Mouse (Mus musculus) heart, postnatal 10 days (tissue): ENCODE results near the gene Foxo3. TPM values are rescaled to one million over a fixed set of nuclear protein-coding genes. Genes with fewer than 3 reads are reported as not detected.
A peak's percentile ranks its signal among the peaks of the same experiment; 100 is the strongest.

Source experiments
- DNase-seq, 2 experiments: peaks; one replicate each; pipeline ENCODE4 v3.0.0; 2021
- intact Hi-C: fragments of 180-260 bp; cut with DNase I; formaldehyde crosslinking; loops from one replicate; pipeline ENCODE4 v1.15.1; 2025
- total RNA-seq, 2 experiments: library from RNA; stranded (reverse); gene quantifications; 2 replicates each; pipeline ENCODE4 v1.2.3; 2021

The Foxo3 gene
- total RNA-seq, 2 experiments from 2014 or later = 44.1 to 68.3 TPM

DNA sequence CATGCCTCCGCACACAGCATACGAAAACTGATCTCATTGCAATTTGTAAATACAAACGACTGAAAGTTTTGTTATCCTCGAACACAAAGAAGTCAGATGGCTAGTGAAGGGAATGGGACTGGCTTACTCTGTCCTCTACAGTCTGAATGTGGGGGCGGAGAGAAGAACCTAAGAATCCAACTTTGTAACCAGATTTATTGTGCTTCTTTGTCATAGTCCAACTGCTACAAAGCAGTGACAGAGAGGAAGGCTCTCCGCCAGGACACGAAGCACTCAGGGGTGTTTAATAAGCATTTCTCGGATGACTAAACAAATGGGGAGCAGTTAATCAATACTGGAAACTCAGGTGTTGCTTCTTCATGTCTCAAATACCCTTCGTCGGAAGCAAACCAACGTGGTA is 43.6 kb downstream of the Foxo3 start:
- no peak for DNase-seq
- intact Hi-C loops = no loop called here

DNA sequence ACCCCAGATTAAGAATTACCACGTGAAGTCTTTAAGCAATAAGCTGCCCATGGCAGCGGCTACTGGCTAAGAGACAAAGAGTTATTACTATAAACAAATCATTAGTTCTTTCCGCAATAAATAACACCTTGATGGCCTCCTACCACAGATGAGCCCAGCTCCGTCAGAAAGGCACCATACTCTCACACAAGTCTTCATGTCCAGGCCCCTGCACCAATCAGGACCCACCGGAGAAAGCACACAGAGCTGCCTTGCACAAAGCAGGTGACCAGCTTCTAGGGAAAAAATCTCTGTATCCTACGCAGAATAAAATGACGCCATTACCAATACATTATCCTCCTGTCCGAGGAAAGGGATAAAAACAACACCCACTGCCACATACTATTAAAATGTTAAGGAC is 44.7 kb downstream of the Foxo3 start:
- intact Hi-C loops = no loop called here
- DNase-seq = no peak

DNA sequence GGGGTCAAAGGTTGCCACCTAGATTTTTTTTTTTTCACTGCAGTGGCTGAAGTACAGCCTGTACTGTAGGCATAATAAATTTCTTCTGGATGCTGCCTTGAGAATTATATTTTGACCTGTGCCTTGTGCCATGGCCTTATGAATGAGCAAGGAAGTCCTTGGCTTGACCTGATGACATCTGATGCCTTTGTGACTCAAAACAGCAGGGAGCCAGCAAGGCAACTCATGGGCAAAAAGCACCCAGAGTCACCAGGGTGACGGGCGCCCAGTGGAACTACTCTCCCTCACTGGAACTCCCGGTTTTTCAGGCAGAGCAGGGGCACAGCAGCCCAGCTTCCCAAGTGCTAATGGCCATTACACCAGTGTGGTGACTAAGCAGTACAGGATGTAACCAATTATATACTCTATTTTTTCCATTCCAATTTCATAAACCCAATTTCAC is 45.4 kb downstream of the Foxo3 start:
- no peak for DNase-seq
- intact Hi-C loops = no loop called here

DNA sequence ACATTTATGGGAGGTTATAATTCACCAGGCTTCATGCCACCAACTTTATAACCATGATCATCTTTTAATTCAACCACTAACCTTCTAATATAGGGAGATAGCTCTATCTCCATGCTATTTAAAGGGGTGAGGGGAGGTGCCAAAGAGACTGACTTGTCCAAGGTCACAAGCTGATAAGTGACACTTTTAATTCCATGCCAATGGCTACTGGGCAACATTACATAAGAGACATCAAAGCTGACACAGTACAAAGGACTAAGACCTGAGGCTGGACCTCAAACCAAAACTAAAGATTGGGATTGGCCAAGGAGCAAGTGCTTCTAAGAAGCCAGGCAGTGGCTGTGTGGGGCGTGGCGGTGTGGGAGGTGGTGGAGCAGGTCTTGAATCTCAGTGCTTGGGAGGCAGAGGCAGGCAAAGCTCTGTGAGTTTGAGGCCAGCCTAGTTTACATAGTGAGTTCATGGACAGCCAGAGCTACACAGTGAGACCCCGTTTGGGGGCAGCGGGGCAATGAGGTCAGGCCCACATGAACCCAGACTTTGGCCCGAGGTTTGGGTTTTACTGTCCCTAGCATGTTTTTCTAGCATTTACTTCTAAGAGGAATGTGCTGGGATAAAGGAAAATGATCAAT is 46.0 kb downstream of the Foxo3 start:
- DNase-seq = no peak
- intact Hi-C loops = no loop called here

DNA sequence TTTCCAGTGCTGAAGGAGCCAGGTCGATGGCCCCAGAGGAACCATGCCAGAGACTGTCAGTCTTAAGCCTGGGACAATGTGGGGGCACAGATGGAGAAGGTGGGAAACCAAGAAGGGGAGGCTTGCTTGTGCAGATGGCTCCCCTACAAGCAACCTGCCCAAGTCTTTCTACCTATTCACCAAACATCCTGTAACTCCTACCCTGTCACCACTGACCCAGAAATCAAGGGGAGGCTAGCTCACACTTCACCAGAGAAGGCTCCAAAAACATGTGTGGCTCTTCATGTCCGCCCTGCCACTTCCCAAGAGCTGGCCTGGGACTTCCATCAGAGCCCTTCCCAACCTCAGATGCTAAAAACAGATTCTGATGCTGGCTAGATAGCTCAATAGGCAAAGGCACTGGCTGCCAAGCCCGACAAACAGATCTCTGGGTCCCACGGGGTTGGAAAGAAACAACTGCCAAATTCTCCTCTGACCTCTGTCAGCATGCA is 48.8 kb downstream of the Foxo3 start:
- intact Hi-C loops = no loop called here
- peak in 1 of 2 experiments; percentile 46 for DNase-seq

DNA sequence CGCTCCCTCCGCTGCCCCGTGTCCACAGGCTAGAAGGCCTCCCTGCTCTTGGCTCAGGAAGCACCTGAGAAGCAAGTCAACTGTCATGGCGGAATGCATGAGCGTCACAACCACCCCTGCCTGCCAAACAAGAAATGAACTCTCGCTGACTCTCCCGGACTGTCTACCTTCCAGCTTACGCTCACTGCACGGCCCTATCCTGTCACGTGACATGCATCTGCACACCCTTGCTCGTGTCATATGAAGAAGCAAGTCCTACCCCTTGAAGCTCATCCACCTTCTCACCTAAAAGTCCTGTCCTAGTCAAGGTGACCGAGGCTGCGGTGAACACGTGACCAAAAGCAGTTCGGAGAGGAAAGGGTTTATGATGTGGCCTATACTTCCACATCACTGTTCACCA is 50.4 kb downstream of the Foxo3 start:
- intact Hi-C loops = no loop called here
- DNase-seq = no peak

DNA sequence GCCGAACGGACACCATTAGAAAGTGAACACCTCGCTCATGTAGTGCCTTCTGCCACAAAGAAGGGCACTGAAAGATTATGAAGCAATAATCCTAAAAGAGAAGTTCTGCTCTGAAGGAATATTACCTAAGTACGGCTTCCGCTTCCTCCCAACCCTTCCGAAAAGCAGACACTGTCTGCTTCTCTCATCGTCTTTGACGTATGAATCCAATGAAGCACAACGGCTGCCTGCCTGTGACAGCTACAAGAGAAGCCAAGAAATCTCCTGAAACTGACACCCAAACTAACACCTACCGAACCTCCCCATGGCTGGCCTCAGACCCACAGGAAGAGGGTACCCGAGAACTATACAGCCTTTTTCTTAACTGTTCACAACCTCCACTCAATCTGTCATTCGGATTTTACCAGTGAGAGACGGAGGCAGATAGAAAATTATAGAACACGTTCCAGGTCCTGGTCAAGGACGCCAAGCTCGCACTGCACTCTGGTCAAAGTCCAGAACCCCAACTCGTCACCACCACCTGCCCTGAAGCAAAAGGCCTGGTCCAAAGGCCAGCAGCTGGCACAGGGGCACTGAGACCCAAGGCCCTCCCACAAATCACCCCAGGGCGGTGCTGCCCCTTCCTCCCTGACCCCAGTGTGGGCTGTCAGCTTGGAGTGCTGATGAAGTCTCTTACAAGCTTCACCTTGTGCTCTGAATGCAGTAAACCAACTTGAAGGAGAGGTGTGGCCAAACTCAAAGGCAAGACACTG is 51.2 kb downstream of the Foxo3 start:
- intact Hi-C loops = no loop called here
- no peak for DNase-seq

DNA sequence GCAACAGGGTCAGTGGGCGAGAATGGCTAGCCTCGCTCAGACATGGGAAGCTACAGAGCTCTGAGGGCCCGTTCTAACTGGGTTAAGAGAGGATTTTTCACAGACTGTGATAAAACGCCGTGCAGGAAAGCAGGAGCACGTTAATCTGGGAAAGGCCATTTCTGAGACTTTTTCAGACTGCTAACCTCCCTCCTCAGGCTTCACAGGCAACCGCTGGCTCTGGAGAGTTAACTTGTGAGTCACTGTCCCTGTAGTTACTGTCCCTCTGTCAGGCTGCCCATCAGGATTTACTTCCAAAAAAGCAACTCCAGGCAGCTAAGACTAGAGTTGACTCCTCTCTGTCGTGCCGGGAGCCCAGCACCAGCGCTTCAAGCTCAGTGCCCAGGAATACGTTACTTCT is 54.6 kb downstream of the Foxo3 start:
- no peak for DNase-seq
- intact Hi-C loops = no loop called here

DNA sequence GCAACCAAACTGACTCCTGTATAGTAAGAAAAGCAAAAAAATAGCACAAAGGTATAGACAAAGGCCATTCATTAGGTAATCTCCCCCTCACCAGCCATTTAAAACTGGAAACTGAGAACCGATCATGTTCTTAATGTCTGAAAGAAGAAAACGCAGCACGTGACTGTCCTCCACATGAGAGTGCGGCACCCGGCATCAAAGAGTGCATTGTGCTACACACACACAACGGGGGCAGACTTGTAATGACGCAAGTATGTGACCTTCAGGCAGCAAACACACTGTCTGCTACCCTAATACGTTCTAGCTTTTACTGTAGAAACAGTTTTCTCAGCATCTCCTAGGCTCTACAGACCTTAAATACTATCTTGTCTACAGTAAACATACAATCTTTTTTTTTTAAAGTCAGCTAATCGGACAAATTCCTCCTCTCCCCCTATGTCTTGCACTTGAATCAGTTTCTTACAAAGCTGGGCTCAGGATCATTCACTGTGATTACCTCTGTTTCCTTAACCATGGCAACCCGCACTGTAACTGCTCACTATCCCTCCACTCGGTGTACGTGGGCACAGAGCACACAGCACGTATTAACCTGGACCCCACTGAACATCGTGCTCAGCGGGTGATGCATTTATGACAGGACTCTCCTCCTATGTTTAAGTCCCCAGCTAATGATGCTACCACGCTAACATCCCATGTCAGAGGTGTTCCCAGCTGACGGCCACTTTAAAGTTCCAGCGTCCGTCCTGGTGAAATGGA is 55.2 kb downstream of the Foxo3 start:
- DNase-seq = no peak
- intact Hi-C loops = no loop called here

DNA sequence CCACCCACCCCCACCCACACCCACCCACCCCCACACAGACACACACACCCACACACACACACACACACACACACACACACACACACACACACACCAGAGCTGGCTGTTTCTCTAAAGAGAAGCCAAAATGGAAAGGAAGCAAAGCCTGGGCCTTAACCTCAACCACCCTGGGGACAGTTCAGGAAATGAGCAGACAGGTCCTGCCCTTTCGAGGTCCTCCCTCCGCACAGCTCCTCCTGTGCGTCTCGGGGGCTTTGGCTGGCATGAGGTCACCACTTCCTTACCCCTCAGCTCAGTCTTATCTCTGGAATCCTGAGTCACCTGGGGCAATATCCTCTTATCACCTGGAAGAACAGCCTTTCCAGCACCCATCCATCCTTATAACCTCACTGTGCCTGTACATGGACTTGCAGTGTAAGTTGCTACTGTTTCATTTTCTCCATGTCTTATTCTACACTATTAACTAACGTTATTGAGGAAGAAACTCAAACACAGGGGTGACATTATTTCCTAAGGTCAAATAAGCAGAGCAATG is 56.1 kb downstream of the Foxo3 start:
- no peak for DNase-seq
- intact Hi-C loops = no loop called here

DNA sequence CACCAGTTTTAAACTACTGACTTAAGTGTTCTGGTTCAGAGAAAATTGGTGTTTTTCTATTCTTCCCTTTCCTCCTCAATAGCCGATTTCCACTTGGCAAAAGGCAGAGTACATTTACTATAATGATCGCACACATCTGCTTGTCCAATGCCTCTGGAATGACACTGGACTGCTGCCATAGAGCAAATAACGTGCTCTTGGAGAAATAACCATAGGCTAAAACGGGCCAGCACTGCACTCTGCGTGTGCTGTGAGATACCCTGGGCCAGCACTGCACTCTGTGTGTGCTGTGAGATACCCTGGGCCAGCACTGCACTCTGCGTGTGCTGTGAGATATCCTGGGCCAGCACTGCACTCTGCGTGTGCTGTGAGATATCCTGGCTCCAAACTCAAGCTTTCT is 65.1 kb downstream of the Foxo3 start:
- intact Hi-C loops = no loop called here
- DNase-seq = peak; percentile 51 to 63

DNA sequence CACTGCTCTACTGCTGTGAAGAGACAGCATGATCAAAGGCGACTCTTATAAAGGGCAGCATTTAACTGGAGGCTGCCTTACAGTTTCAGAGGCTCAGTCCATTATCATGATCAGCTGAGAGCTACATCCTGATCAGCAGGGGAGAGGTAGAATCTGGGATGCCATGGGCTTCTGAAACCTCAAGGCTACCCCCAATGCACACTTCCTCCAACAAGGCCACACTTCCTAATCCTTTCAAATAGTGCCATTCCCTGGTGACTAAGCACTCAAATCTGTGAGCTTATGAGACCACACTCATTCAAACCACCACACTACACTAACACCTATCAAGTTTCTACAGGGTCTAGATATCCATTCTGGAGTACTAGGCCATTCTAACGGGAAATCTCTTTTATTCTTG is 65.9 kb downstream of the Foxo3 start:
- DNase-seq = no peak
- intact Hi-C loops = no loop called here

DNA sequence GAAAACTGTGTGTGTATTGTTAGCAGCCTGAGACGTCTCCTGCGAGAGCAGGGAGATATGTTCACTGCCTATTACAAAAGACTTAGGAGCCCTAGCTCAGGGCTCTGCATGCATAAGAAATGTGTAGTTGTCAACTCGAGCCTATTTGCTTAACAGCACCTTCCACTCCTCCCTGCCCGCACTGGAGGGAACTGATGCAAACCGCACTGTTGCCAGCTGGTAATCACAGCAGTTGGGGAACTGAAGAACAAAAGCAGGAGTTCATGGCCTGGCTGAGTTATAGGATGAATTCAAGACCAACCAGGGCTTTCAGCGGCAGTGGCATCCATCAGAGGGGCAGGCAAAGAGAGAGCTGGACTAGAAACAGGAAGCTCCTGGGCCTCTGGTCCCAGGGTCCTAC is 66.7 kb downstream of the Foxo3 start:
- no peak for DNase-seq
- intact Hi-C loops = loop anchor here (5.0 kb wide), 1 partner anchor 57 kb away; no protein-coding TSS in a partner anchor

DNA sequence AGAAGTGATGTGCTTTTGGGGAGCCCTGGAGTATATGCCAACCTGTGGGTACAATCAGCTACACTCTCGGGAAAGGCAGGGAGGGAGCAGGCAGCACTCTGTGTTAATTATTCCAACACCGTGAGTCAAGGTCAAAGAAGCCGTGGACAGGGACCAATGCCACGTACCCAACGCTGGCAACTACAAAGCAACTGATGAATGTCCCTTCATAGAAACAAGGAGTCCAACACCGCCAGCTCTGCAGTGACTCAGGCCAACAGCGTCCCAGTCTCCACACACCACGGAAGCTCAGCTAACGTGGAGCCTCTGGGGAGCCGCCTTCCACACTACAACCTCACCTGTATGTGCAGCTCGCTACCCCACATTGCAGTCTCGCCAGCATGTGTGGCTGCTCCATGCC is 68.9 kb downstream of the Foxo3 start:
- DNase-seq = peak in 1 of 2 experiments; percentile 57
- intact Hi-C loops = loop anchor here (5.0 kb wide), 1 partner anchor 60 kb away; no protein-coding TSS in a partner anchor

DNA sequence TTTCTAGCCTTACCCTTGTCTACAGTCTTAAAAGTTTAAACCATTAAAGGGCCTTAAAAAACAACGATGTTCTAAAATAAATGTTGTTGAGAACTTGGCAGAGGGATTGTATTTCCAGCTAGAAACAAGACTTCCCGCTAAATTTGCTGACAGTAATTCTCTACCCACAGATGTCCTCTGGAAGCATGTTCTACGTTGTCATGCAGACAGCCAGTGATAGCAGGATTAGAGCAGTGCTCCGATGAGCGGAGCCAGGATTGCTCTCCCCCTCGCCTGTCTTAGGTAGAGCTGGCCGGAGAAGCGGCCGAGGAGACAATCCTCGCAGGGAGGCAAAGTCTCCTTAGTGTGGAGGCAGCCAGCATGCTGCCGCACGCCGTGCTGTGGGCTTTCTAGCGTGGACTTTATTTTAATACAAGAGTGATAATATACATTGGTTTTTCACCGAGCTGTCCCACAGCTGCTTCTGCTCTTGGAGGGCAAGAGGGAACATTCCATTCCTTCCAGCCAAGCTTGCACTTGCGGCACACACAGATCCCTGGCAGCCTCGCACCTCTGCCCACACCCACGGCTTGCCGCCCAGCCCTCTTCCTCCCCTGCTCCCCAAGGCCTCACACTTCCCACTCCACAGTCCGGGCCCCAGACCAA is 71.7 kb downstream of the Foxo3 start:
- DNase-seq = peak; percentile 53 to 72
- intact Hi-C loops = loop anchor here (5.0 kb wide), 1 partner anchor 62 kb away; no protein-coding TSS in a partner anchor

DNA sequence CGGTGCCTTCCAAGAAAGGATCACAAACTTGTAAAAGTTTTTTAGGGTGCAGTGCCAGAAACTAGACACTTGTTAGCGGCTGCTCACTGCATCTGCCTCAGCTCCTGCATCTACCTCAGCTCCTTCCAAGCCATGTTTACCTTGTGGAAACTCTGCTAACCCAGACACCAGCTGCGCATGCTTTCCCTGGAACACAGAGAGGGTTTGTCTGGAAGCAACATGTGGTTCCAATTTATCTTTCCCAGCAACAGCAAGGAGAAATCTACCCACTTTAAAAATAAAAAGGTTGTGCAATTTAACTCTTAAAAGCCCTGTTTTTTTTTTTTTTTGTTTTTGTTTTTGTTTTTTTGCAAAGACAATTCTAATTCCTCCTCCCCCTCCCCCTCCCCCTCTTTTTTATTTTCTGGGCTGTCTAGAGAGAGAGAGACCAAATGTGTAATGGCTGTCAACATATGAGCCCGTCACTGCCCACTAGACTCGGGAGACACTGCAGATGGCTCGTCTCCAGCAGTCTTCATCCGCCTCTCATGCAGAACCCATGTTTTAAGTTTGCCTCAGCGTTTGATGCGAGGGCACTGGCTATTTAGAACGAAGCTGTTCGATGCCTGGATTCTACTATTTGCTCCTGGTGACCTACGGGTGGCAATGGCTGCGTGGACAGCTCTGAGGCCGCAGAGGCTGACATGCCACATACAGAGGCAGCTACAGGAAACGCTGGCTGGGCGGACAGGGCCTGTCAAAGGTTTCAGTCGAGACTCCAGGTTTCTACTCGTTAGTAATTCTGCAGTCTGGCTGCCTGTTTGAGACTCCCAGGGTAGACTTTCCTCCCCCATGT is 73.0 kb downstream of the Foxo3 start:
- no peak for DNase-seq
- intact Hi-C loops = no loop called here

DNA sequence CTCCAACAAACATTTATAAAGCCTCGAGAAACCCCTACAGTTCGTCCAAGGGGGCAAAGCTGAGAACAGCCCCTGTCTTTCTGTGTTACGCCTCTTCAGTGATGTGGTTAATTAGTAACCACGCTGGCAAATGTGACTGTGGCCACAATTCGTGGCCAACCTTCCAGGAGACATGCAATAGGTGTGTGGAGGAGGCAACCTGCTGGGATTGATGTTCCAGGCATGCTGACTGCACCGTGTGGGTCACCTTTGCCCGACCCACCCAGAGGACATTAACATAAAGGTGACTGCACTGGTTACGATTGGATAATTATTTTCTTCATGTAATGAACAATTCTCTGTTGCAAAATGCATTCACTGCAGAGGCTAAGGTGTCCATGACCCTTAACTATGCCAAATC is 74.0 kb downstream of the Foxo3 start:
- DNase-seq = no peak
- intact Hi-C loops = no loop called here

DNA sequence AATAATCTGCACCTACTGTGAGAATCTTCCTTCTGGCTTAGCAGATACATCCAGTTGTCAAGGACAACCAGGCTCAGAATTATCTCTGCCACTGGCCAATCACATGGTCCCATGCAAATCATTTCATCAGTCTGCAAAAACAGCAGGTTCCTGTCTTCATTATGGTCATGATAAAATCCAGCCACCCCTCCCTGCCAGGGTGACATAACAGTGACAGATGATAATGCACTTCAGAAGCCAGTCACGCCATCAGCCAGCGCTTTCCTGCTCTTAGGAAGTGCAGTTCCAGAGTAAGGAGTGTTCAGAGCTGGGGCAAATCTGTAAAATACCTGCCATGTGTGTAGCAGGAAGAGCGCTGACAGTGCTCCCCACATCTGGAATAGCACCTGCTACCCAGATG is 77.1 kb downstream of the Foxo3 start:
- peak in 1 of 2 experiments; percentile 49 for DNase-seq
- intact Hi-C loops = no loop called here

DNA sequence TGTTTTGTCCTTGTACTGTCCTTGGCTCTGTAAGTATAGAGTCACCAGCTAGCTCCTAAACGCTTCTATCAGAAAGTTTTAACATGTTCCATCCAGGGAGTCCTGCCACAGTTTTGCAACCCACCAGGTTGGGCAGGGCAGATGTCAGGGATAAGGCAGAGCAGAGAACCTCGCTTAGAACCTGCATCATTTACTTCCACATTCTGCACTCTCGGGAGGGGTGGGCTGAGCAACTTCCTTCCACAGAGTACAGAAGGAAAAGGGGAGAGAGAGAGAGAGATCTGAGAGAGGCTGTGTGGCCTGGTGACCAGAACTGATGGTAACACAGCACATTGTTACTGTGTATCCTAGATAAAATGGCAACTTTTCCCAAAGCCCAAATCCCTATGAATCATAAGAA is 77.9 kb downstream of the Foxo3 start:
- intact Hi-C loops = no loop called here
- DNase-seq = no peak

DNA sequence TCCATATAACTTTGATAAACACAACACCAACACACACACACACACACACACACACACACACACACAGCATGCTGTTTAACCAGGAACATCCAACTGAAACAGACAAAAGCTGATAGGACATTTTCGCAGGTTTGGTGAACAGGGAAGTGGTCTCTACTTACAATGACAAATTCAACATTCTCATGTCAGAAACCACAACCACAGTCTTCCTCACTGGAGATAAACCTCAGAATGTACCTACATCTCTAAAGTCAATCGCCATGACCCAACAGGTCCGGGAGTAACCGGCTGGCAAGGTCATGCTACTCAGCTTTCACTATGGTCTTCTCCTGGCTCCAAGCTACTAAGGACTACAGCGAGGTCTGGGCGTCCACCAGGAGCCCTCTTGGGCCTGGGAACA is 81.8 kb downstream of the Foxo3 start:
- intact Hi-C loops = no loop called here
- DNase-seq = no peak
